Mouse (Mus musculus) lung, postnatal 10 days (tissue): ENCODE data around the gene Srrm3.
A peak's percentile ranks its signal among the peaks of the same experiment; 100 is the strongest.

Experiments used
- DNase-seq: peaks from one replicate; pipeline ENCODE4 v3.0.0; 2021

Gene Srrm3

DNA sequence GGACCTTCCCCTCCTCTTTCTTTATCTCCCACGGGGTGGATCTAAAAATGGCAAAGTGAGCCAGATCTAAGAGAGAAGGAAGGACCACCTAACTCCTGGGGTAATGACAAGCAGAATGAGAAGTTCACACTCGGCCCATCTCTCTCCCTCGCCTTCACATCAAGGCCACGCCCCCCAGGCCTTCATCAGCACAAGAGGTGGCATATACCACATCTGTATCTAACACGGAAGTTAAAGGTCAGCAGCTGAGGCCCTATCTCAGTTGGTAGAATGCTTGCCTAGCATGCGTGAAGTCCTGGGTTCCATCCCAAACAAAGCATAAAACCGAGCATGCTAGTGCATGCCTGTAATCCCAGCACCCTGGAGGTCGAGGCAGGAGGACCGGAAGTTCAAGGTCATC, 67.1 kb downstream of the Srrm3 start:
- DNase-seq, result no peak

DNA sequence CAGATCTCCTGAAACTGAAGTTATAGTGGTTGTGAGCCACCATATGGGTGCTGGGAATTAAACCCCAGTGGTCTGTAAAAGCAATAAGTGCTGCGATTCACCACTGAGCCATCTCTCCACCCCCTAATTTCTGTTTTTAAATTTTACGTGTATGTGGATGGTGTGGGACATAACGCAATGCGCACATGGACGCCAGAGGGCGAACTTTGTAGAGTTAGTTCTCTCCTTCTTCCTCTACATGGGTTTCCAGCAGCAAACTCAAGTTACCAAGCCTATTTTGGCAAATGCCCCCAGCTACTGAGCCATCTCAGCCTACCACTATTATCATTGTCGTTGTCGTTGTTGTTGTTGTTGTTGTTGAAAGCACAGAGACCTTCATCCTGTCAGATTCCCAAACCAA, 70.5 kb downstream of the Srrm3 start:
- DNase-seq, result peak; percentile 85

GRCm38 (mm10) chr5:135877831-135878231, 71.1 kb downstream of the Srrm3 start:
- DNase-seq, result peak; percentile 69

- DNase-seq, result peak; percentile 94
These were observed 72.9 kb downstream of the Srrm3 start for GRCm38 (mm10) chr5:135879449-135880158.

GRCm38 (mm10) chr5:135884641-135885040, 78.0 kb downstream of the Srrm3 start:
- DNase-seq, result no peak

- peak; percentile 94 for DNase-seq
These were observed 81.0 kb downstream of the Srrm3 start, which contains the start of gene Hspb1 for GRCm38 (mm10) chr5:135887675-135888102. Gene Hspb1, plus strand, starts transcription at chr5:135887919.

DNA sequence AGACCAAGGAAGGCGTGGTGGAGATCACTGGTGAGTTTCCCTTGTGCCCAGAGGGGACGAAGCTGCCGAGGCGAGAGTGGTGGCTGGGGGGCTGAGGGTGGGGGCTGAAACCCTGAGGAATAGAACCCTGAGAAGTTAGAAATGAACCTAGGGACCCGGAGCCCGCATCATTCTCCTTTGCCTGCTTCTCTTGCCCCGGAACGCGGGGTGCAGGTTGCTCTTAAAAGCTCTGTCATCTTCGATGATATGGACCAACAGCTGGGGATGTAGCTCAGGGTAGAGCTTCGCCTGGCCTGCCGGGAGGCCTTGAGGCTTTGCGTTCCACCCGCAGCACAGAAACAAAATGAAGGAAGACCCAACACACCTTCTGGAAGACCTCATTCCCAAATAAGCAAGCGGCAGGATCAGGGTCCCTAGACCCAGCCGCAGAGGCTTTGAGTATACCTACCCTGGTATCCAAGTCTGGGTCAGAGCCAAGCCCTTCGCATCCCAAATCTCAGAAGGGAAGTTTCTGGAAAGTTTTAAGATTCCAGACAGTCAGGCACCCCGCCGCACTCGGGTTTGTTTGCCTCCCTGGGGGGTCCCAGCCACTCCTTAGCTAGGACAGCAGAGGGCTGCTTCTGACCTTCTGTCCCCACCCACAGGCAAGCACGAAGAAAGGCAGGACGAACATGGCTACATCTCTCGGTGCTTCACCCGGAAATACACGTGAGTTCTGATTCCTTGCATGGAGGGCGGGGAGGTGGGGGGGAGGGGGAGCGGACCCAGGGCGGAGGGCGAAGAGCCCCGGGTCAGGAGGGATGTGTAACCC, 81.9 kb downstream of the Srrm3 start:
- peak; percentile 36 for DNase-seq

GRCm38 (mm10) chr5:135890323-135890722, 83.6 kb downstream of the Srrm3 start:
- DNase-seq, result no peak

GRCm38 (mm10) chr5:135890920-135891319, 84.2 kb downstream of the Srrm3 start:
- DNase-seq, result no peak

GRCm38 (mm10) chr5:135892589-135893351, 86.1 kb downstream of the Srrm3 start:
- no peak for DNase-seq

GRCm38 (mm10) chr5:135894958-135895357, 88.3 kb downstream of the Srrm3 start:
- no peak for DNase-seq

- DNase-seq, result peak; percentile 65
These were observed 91.3 kb downstream of the Srrm3 start for GRCm38 (mm10) chr5:135898028-135898427.

- no peak for DNase-seq
These were observed 92.3 kb downstream of the Srrm3 start for GRCm38 (mm10) chr5:135898995-135899394.

DNA sequence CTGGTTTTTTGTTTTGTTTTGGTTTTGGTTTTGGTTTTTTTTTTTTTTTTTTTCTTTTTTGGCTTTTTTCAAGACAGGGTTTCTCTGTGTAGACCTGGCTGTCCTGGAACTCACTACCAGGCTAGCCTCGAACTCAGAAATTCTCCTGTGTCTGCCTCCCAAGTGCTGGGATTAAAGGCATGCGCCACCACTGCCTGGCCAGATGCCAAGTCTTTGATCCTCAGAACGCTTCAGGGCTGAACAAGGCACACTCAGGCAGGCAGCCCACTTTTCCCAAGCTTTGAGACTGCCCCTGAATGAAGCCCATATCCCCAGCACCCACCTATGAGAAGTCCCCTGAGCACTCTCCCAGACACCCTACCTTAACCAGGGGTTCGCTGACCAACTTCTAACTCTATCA, 93.1 kb downstream of the Srrm3 start:
- no peak for DNase-seq

DNA sequence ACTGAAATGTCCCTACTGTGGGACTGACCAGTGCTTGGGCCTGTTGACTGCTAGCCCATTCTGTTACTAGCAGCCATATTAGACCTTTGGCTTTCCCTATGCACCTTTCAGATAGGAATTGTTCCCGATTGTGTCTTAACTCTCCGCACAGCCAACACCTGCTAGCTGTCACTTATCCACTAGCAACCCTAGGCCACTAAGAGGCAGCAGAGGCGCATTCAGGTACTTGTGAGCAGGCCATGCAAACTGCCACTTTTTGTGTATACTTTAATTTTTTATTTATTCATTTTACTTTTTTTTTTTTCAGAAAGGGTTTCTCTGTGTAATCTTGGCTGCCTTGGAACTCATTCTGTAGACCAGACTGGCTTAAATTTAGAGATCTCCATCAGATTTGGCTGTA, 94.0 kb downstream of the Srrm3 start:
- no peak for DNase-seq

GRCm38 (mm10) chr5:135901354-135902095, 94.8 kb downstream of the Srrm3 start:
- peak; percentile 32 for DNase-seq

GRCm38 (mm10) chr5:135903058-135903457, 96.4 kb downstream of the Srrm3 start:
- DNase-seq, result no peak

- DNase-seq, result peak; percentile 95
These were observed 97.0 kb downstream of the Srrm3 start for GRCm38 (mm10) chr5:135903551-135904151.

DNA sequence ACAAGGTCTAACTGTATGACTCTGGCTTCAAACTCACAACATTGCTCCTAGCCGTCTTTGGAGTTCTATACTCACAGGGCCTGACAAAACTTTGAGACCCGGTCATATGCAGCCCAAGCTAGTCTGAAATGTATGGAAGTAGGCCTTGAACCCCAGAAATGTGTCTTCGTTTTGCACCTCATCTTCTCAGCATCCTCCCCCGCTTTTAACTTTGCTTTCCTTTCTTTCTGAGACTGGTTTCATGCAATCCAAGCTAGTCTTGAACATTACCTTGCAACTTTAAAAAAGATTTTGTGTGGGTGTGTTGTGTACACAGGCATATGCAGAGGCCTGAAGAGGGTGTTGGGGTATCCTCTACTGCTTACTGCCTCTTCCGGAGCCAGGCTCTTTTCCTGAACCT, 97.6 kb downstream of the Srrm3 start:
- no peak for DNase-seq

DNA sequence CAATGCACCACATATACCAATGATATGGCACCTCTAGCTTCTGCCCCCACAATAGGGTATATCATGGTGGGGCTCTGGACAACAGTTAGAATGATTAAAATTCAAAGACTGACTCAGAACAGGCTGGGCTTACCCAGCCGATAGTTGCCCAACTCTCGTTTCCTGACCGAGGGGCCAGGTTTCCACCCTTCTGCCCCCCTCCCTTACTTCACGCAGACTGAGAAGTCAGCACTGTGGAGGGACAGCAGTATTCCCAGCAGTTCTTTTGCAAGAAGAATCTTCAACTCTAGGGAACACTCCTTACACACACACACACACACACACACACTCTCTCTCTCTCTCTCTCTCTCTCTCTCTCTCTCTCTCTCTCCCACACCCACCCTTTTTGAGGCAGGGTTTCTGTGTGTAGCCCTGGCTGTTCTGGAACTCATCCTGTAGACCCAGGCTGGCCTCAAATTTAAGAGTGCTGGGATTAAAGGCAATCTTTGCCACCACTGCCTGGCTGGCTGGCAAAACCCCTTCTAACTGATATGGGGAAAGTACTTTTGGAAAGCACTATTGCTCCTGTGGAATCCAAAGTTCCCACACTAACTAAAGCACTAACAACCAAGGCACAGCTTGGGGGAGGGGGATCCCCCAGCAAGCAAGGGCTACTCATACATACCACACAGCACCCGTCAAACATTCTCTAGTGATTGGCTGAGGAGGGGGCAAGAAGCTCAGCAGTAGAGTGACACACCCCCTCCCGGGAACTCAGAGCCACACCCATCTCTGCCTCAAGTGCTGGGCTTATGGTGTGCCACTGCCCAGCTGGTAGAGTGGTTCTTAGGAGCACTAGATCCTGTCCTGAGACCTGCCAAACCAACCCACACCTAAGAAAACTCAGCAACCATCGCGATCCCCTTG, 98.9 kb downstream of the Srrm3 start:
- DNase-seq, result peak; percentile 62

GRCm38 (mm10) chr5:135906846-135907245, 100.2 kb downstream of the Srrm3 start:
- DNase-seq, result peak; percentile 59
